ENCODE assay signal across 25 mouse cellular contexts in the genomic region with DNA sequence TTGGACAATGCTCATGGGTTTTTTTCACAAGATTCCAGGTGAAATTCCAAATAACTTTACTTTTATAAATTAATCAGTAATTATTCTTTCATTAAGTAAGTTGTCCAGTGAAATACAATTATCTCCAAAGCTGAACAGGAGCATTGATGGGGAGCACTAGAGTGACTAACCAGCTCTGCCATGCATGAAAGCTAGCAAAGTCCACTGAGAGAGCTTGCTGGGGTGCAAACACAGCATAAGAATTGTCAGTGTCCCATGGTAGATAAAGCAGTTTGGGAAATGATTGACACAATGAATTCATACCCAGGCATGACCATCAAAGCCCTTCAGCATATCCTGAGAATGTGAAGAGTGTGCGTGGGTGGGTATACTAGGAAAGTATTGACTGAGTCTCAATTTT.
"Had no signal": no experiment of that assay in that cellular context is flagged by ENCODE, and none has a peak within 500 bp of the region (broad histone marks: within the 10 kb centered on the region; RNA-seq: fewer than 3 reads in every experiment).

No protein-coding gene starts in this region.

- ATAC-seq: hindbrain, embryonic 16.5 days; inflammation-experienced regulatory T-cells, adult 6 months; intestine, embryonic 15.5 days; intestine, postnatal 0 days; liver, postnatal 0 days had no signal

- H3K36me3 ChIP-seq: heart, embryonic 10.5 days; heart, embryonic 12.5 days; hindbrain, embryonic 10.5 days; hindbrain, embryonic 12.5 days; intestine, embryonic 15.5 days; limb, embryonic 10.5 days; limb, embryonic 12.5 days; liver, embryonic 13.5 days; liver, embryonic 15.5 days had no signal

- H3K4me2 ChIP-seq: heart, embryonic 12.5 days; hindbrain, embryonic 12.5 days; hindbrain, embryonic 14.5 days; intestine, embryonic 15.5 days; limb, embryonic 12.5 days; liver, embryonic 11.5 days; liver, embryonic 13.5 days; liver, embryonic 15.5 days had no signal

- H3K4me3 ChIP-seq: gastrocnemius, adult 2 months; heart, embryonic 10.5 days; heart, embryonic 12.5 days; hindbrain, embryonic 10.5 days; hindbrain, embryonic 12.5 days; intestine, embryonic 15.5 days; layer of hippocampus, adult 2 months; left cerebral cortex, adult 2 months; limb, embryonic 10.5 days; limb, embryonic 12.5 days; liver, embryonic 13.5 days; liver, embryonic 15.5 days had no signal

- H3K27me3 ChIP-seq: heart, embryonic 12.5 days; hindbrain, embryonic 12.5 days; intestine, embryonic 15.5 days; limb, embryonic 12.5 days; liver, embryonic 13.5 days; liver, embryonic 15.5 days had no signal

- H3K27ac ChIP-seq: gastrocnemius, adult 2 months; heart, embryonic 10.5 days; hindbrain, embryonic 10.5 days; hindbrain, embryonic 12.5 days; hindbrain, embryonic 14.5 days; intestine, embryonic 15.5 days; layer of hippocampus, adult 2 months; left cerebral cortex, adult 2 months; limb, embryonic 10.5 days; limb, embryonic 12.5 days; liver, embryonic 13.5 days; liver, embryonic 15.5 days had no signal

- H3K9ac ChIP-seq: heart, embryonic 12.5 days; hindbrain, embryonic 12.5 days; hindbrain, embryonic 14.5 days; intestine, embryonic 15.5 days; limb, embryonic 12.5 days; liver, embryonic 13.5 days; liver, embryonic 15.5 days; liver, postnatal 0 days had no signal

- H3K4me1 ChIP-seq: heart, embryonic 12.5 days; hindbrain, embryonic 10.5 days; hindbrain, embryonic 12.5 days; intestine, embryonic 15.5 days; limb, embryonic 10.5 days; limb, embryonic 12.5 days; liver, embryonic 13.5 days; liver, embryonic 15.5 days had no signal

- H3K9me3 ChIP-seq: heart, embryonic 10.5 days; heart, embryonic 12.5 days; hindbrain, embryonic 10.5 days; hindbrain, embryonic 12.5 days; intestine, embryonic 15.5 days; limb, embryonic 10.5 days; limb, embryonic 12.5 days; liver, embryonic 15.5 days had no signal

- DNase-seq: gastrocnemius, adult 2 months; gastrocnemius, postnatal 10 days; gastrocnemius, postnatal 25 days; heart, adult 18-20 months; heart, postnatal 10 days; heart, postnatal 4 days; kidney, postnatal 36 days; liver; liver, embryonic 13.5 days; liver, postnatal 0 days had no signal
